Mouse (Mus musculus) intestine, embryonic 16.5 days (tissue): ENCODE measurements at regions not wholly inside any gene's neighbourhood (a gene's known extent, or its start where the extent isn't known, plus 50 kb on each side); places are given as distances from the start of the nearest gene placed in this dataset.

ENCODE experiments used
- ATAC-seq: fragments of 200-750 bp; cut with Nextera tagmentation; 2 replicates; pipeline ENCODE4 v1.8.0; 2017; ENCODE audit warnings: moderate TSS enrichment, moderate library complexity
- H3K27ac ChIP-seq: fragments of 300-500 bp; sonication (generic); 2 replicates; pipeline ENCODE4 v1.5.1; 2014; ENCODE audit warnings: mild to moderate bottlenecking, low read length
- H3K27me3 ChIP-seq: fragments of 300-500 bp; sonication (generic); replicated peaks from 2 replicates; pipeline ENCODE4 v1.6.1; 2014; ENCODE audit warnings: low read length, control low read depth, mixed read lengths; ENCODE audit not compliant: control insufficient read depth, insufficient read depth
- H3K36me3 ChIP-seq: fragments of 300-500 bp; sonication (generic); 2 replicates; pipeline ENCODE4 v1.6.1; 2014; ENCODE audit warnings: low read length, control low read depth; ENCODE audit not compliant: control insufficient read depth, insufficient read depth
- H3K4me1 ChIP-seq: fragments of 300-500 bp; sonication (generic); 2 replicates; pipeline ENCODE4 v1.6.1; 2014; ENCODE audit warnings: low read length, control low read depth, mixed read lengths; ENCODE audit not compliant: control insufficient read depth, insufficient read depth
- H3K4me2 ChIP-seq: fragments of 300-500 bp; sonication (generic); 2 replicates; pipeline ENCODE4 v1.6.1; 2014; ENCODE audit warnings: low read depth, low read length, control low read depth
- H3K4me3 ChIP-seq: fragments of 300-500 bp; sonication (generic); 2 replicates; pipeline ENCODE4 v1.5.1; 2014; ENCODE audit warnings: mild to moderate bottlenecking, low read length
- H3K9ac ChIP-seq: fragments of 300-500 bp; sonication (generic); 2 replicates; pipeline ENCODE4 v1.6.1; 2014; ENCODE audit warnings: low read depth, low read length
- H3K9me3 ChIP-seq: fragments of 300-500 bp; sonication (generic); 2 replicates; pipeline ENCODE4 v1.6.1; 2016; ENCODE audit warnings: low read length, control low read depth; ENCODE audit not compliant: control insufficient read depth
- WGBS: fragments of 180-500 bp; shearing (Covaris S2); extraction: QIAGEN DNeasy Blood & Tissue Kit; methylation state at CpG from one replicate; pipeline ENCODE4 v1.1.7; 2014; 5-methylcytosine and 5-hydroxymethylcytosine counted together

DNA sequence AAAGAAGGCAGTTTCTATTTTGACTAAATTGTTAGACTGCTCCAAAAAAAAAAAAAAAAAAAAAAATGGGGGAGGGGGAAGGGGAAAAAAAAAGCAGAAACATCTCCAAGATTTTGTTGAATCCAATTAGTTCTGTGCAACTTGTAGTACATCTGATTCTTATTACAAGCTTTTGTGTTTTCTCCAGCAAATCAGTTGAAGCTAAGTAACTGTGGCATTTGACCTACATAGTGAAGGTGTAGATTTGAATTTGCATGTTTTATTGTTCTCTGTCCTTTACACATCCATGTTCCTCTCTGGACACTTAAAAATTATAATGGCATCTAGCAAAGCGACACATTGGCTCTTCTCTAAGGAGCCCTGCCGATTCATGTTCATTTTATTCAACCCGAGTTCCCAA is 192.6 kb downstream of the Pax3 start:
- Histone ChIP-seq H3K4me1 (no peaks in the 10 kb centered on the region), H3K27me3 (no peaks in the 10 kb centered on the region), H3K9ac (no peak overlapping the region), H3K36me3 (no peaks in the 10 kb centered on the region), H3K4me2 (no peak overlapping the region), H3K4me3 (no peak overlapping the region), H3K9me3 (no peaks in the 10 kb centered on the region), H3K27ac (no peak overlapping the region)
- no peak for ATAC-seq
- 91% methylated on average over 3 of the region's 3 CpGs for WGBS

- H3K9ac ChIP-seq: no peak overlapping the region
- H3K27me3 ChIP-seq: no peaks in the 10 kb centered on the region
- WGBS: 77% methylated on average over 3 of the region's 3 CpGs
- no peak for ATAC-seq
- H3K27ac ChIP-seq: no peak overlapping the region
- H3K9me3 ChIP-seq: no peaks in the 10 kb centered on the region
- H3K4me3 ChIP-seq: no peak overlapping the region
- H3K36me3 ChIP-seq: no peaks in the 10 kb centered on the region
- no peaks in the 10 kb centered on the region for H3K4me1 ChIP-seq
- no peak overlapping the region for H3K4me2 ChIP-seq
Measured at GRCm38 (mm10) chr1:77998727-77999126, 198.2 kb downstream of the Pax3 start.

GRCm38 (mm10) chr1:77981528-77981927 is 215.4 kb downstream of the Pax3 start:
- Histone ChIP-seq H3K4me2 (no peak overlapping the region), H3K4me3 (no peak overlapping the region), H3K4me1 (no peaks in the 10 kb centered on the region), H3K36me3 (no peaks in the 10 kb centered on the region), H3K27ac (no peak overlapping the region), H3K9me3 (no peaks in the 10 kb centered on the region), H3K27me3 (no peaks in the 10 kb centered on the region), H3K9ac (no peak overlapping the region)
- no peak for ATAC-seq
- WGBS: 57% methylated on average over 4 of the region's 4 CpGs

DNA sequence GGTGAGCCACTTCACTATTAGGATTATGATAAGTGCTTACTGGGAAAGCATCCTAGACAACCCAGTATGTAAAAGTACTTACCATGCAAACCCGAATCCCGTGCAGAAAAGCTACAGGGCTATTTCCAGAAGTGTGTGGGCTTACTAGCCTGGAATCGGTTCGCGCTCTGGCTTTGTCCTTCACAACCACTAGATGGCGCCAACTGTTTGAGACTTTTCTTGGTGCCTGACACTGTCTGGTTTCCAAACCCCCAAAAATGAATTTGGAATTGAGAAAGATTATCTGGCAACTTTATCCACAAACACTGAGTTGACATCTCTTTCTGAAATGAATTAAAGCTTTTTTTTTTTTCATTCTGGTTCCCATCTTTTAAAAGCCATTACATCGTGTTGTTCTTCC is 218.2 kb downstream of the Pax3 start:
- no peaks in the 10 kb centered on the region for H3K36me3 ChIP-seq
- no peaks in the 10 kb centered on the region for H3K27me3 ChIP-seq
- H3K4me2 ChIP-seq: no peak overlapping the region
- WGBS: 6% methylated on average over 7 of the region's 7 CpGs
- H3K4me3 ChIP-seq: no peak overlapping the region
- H3K9ac ChIP-seq: no peak overlapping the region
- no peaks in the 10 kb centered on the region for H3K4me1 ChIP-seq
- no peak; the same call in 1 of the 2 replicates for ATAC-seq
- H3K9me3 ChIP-seq: no peaks in the 10 kb centered on the region
- H3K27ac ChIP-seq: no peak overlapping the region

DNA sequence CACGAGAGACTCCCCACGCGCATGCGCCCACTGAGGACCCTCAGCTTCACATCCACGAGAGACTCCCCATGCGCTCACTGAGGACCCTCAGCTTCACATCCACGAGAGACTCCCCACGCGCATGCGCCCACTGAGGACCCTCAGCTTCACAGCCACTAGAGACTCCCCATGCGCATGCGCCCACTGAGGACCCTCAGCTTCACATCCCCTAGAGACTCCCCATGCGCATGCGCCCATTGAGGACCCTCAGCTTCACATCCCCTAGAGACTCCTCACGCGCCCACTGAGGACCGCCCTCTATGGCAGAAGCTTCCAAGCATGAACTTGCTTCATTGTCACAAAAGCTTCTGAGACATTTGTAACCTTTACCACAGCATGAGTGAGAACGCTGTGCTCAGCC is 221.0 kb downstream of the Pax3 start:
- Histone ChIP-seq H3K27me3 (no peaks in the 10 kb centered on the region), H3K27ac (no peak overlapping the region), H3K4me3 (no peak overlapping the region), H3K36me3 (no peaks in the 10 kb centered on the region), H3K9me3 (no peaks in the 10 kb centered on the region), H3K9ac (no peak overlapping the region), H3K4me1 (no peaks in the 10 kb centered on the region), H3K4me2 (no peak overlapping the region)
- no peak for ATAC-seq
- WGBS: 92% methylated on average over 18 of the region's 18 CpGs

DNA sequence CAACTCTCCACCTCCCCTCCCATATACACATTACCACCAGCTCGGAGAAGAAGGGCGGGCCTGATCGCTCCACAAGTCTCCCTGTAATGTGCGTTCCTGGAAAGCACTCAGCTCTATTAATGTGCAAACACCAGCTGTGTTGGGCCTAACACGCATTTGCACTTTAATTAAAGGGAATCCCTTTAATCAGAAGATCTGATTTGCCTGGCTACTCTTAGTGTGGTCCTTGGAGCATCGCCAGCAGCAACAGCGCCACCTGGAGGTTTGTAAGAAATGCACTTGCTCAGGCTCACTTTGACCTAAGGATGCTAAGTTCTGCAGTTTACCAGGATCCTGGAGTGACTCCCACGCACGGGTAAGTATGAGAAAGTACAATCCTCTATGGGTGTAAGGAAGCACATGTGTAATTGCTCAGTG is 224.6 kb downstream of the Pax3 start:
- Histone ChIP-seq H3K9ac (no peak overlapping the region), H3K4me3 (no peak overlapping the region), H3K27ac (no peak overlapping the region), H3K36me3 (no peaks in the 10 kb centered on the region), H3K4me1 (no peaks in the 10 kb centered on the region), H3K4me2 (no peak overlapping the region), H3K27me3 (no peaks in the 10 kb centered on the region), H3K9me3 (no peaks in the 10 kb centered on the region)
- WGBS: 21% methylated on average over 9 of the region's 9 CpGs
- ATAC-seq: no peak

DNA sequence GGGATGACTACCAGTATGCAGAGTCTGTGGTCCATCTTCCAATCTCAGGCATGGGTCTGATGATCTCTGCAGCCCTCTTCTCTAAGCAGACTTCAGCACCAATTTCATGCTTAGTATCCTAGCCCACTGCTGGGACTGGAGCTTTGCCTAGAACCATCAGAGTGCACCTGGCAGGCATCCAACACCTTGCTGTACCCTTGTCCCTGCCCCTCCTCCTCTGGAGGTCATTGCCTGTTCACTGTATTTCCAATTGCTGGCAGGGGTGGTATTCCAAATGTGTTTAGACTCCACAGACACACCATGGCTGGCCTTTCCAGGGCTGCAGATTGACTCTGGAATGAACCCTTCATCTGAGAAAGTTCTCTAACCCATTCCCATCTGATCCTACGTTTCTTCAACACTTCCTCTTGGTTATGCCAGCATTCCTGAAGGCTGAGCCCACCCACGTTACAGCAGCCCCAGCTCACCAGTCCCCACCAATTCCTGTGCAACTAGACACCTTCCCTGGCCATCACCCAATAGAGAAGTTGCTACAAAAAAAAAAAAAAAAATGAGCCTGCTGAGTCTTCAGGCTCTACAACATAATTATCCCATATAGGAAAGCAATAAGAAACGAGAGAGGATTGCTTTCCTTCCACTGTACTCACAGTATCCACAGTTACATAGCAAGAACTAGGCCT is 232.1 kb downstream of the Pax3 start:
- Histone ChIP-seq H3K4me2 (no peak overlapping the region), H3K4me1 (no peaks in the 10 kb centered on the region), H3K9me3 (no peaks in the 10 kb centered on the region), H3K27me3 (no peaks in the 10 kb centered on the region), H3K9ac (no peak overlapping the region), H3K27ac (no peak overlapping the region), H3K36me3 (no peaks in the 10 kb centered on the region), H3K4me3 (no peak overlapping the region)
- WGBS: 40% methylated on average over 3 of the region's 3 CpGs
- no peak for ATAC-seq

- Histone ChIP-seq H3K9me3 (no peaks in the 10 kb centered on the region), H3K4me2 (no peak overlapping the region), H3K36me3 (no peaks in the 10 kb centered on the region), H3K4me1 (no peaks in the 10 kb centered on the region), H3K9ac (no peak overlapping the region), H3K27me3 (no peaks in the 10 kb centered on the region), H3K27ac (no peak overlapping the region), H3K4me3 (no peak overlapping the region)
- WGBS: 63% methylated on average over 1 of the region's 1 CpGs
- ATAC-seq: no peak
Measured at GRCm38 (mm10) chr1:77959309-77959708, 237.6 kb downstream of the Pax3 start.

GRCm38 (mm10) chr1:77957156-77957767 is 239.7 kb downstream of the Pax3 start:
- Histone ChIP-seq H3K4me1 (no peaks in the 10 kb centered on the region), H3K9ac (no peak overlapping the region), H3K27me3 (no peaks in the 10 kb centered on the region), H3K4me2 (no peak overlapping the region), H3K9me3 (no peaks in the 10 kb centered on the region), H3K27ac (no peak overlapping the region), H3K4me3 (no peak overlapping the region), H3K36me3 (no peaks in the 10 kb centered on the region)
- WGBS: 68% methylated on average over 8 of the region's 8 CpGs
- ATAC-seq: no peak

DNA sequence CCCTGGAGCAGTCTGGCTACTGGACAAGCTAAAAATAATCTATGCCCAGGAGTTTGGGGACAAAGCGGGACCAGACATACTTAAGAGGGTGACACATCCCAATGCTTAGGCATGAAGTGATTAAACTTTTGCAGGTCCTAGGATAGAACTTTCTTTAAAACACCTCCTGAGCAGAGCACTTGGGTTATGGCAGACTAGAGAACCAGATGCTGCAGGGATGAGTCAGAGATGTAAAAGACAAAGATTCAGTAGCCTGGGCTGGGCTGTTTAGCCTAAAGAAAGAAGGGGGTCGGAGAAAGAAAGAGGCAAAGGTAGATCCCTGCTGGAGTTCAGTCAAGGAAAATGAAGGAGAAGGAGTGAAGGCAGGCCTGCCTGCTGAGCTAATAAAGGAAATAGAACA is 249.0 kb downstream of the Pax3 start:
- Histone ChIP-seq H3K27ac (no peak overlapping the region), H3K9me3 (no peaks in the 10 kb centered on the region), H3K27me3 (no peaks in the 10 kb centered on the region), H3K36me3 (no peaks in the 10 kb centered on the region), H3K4me2 (no peak overlapping the region), H3K9ac (no peak overlapping the region), H3K4me3 (no peak overlapping the region), H3K4me1 (no peaks in the 10 kb centered on the region)
- ATAC-seq: no peak
- 89% methylated on average over 2 of the region's 2 CpGs for WGBS
